Mouse (Mus musculus) forebrain, embryonic 11.5 days (tissue): ENCODE measurements around the gene Vps9d1. TPM values are rescaled to one million over a fixed set of nuclear protein-coding genes. Genes with fewer than 3 reads are reported as not detected.
"Not testable (repeated sequence)": the region's sequence is repeated elsewhere in the genome, so short reads cannot be mapped to it uniquely, and the experiment has no call there.

Experiments used
- ATAC-seq: fragments of 200-750 bp; cut with Nextera tagmentation; replicated peaks from 2 replicates; pipeline ENCODE4 v1.8.0; 2017; ENCODE audit warnings: moderate TSS enrichment; ENCODE audit not compliant: low FRiP score
- DNase-seq: peaks from one replicate; pipeline ENCODE4 v3.0.0-alpha.2; 2017; ENCODE audit warnings: low spot score
- H3K27ac ChIP-seq: fragments of 300-500 bp; sonication (generic); 2 replicates; pipeline ENCODE4 v1.5.1; 2014; ENCODE audit warnings: low read depth, low read length
- H3K27me3 ChIP-seq: fragments of 300-500 bp; sonication (generic); 2 replicates; pipeline ENCODE4 v1.6.1; 2014; ENCODE audit warnings: mild to moderate bottlenecking, low read length, mixed read lengths; ENCODE audit not compliant: control insufficient read depth, insufficient read depth
- H3K36me3 ChIP-seq: fragments of 300-500 bp; sonication (generic); 2 replicates; pipeline ENCODE4 v1.6.1; 2014; ENCODE audit warnings: mild to moderate bottlenecking, low read length, moderate library complexity, mixed read lengths; ENCODE audit not compliant: control insufficient read depth, insufficient read depth
- H3K4me1 ChIP-seq: fragments of 300-500 bp; sonication (generic); replicated peaks from 2 replicates; pipeline ENCODE4 v1.6.1; 2014; ENCODE audit warnings: low read length, mixed read lengths; ENCODE audit not compliant: control insufficient read depth, insufficient read depth
- H3K4me2 ChIP-seq: fragments of 300-500 bp; sonication (generic); 2 replicates; pipeline ENCODE4 v1.6.1; 2014; ENCODE audit warnings: low read depth, mild to moderate bottlenecking, low read length, moderate library complexity, mixed read lengths; ENCODE audit not compliant: severe bottlenecking
- H3K4me3 ChIP-seq: fragments of 300-500 bp; sonication (generic); 2 replicates; pipeline ENCODE4 v1.5.1; 2014; ENCODE audit warnings: low read depth, low read length
- H3K9ac ChIP-seq: fragments of 300-500 bp; sonication (generic); 2 replicates; pipeline ENCODE4 v1.6.1; 2014; ENCODE audit warnings: low read length
- H3K9me3 ChIP-seq: fragments of 300-500 bp; sonication (generic); 2 replicates; pipeline ENCODE4 v1.6.1; 2016; ENCODE audit warnings: low read length, mixed read lengths; ENCODE audit not compliant: control insufficient read depth
- WGBS: fragments of 180-500 bp; shearing (Covaris S2); extraction: QIAGEN DNeasy Blood & Tissue Kit; methylation state at CpG from one replicate; pipeline ENCODE4 v1.1.7; 2014; 5-methylcytosine and 5-hydroxymethylcytosine counted together
- polyA plus RNA-seq: library from polyadenylated mRNA; unstranded; fragments of >200 nt; fragmentation: Nextera tagmentation; extraction: Ambion mirVana; gene quantifications from 2 replicates; pipeline ENCODE4 v1.2.1, GENCODE M21; 2014

Vps9d1 gene
- polyA plus RNA-seq, 1 experiment from 2014 or later, result 27.3 TPM

DNA sequence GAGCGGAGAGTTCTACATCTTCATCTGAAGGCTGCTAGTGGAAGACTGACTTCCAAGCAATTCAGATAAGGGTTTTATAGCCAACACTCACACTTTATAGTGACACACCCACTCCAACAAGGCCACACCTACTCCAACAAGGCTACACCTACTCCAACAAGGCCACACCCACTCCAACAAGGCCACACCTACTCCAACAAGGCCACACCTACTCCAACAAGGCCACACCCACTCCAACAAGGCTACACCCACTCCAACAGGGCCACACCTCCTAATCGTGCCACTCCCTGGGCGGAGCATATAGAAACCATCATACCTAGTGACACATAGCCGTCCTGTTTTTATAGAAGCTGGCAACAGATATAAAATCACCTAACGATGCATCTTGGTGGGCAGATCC is 57.1 kb downstream of the Vps9d1 start:
- not testable (repeated sequence) for H3K36me3 ChIP-seq, ATAC-seq, H3K27ac ChIP-seq, H3K9me3 ChIP-seq, H3K4me3 ChIP-seq, DNase-seq, H3K4me1 ChIP-seq, H3K4me2 ChIP-seq, H3K9ac ChIP-seq, H3K27me3 ChIP-seq
- WGBS, result 80% methylated on average over 5 of the region's 5 CpGs

DNA sequence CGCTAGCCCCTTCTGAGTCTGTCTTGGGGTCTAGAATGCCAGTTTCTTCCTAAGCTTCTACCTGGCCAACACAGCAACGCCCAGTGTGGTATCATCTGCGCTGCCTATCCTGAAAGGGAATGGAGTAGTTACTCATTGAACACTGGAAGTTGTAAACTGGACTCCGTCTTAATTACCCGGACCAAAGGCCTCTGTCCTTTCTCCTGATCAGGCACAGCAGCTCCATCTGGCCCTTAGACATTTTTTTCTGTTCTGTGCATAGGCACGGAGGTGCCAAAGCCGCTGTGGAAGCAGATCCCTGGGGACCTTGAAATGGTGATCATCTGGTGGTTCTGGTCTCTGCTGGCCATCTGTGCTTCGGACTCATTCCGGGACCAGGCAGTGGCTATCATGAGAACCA is 60.4 kb downstream of the Vps9d1 start:
- Histone ChIP-seq H3K27ac (no peak overlapping the region), H3K9ac (no peak overlapping the region), H3K4me2 (no peak overlapping the region), H3K4me3 (no peak overlapping the region), H3K9me3 (no peaks in the 10 kb centered on the region), H3K4me1 (no peaks in the 10 kb centered on the region), H3K36me3 (no peaks in the 10 kb centered on the region), H3K27me3 (no peaks in the 10 kb centered on the region)
- DNase-seq (no peak), ATAC-seq (no peak)
- 93% methylated on average over 9 of the region's 9 CpGs for WGBS

Other genes starting within 250 kb of the Vps9d1 start
- gene Ankrd11, start 212.1 kb downstream of the Vps9d1 start, polyA plus RNA-seq, result 94.4 and 95.0 TPM in 2 replicates
- gene Spg7, start 191.4 kb downstream of the Vps9d1 start, polyA plus RNA-seq, result 43.5 and 52.6 TPM in 2 replicates
- 1,219 and 1,311 TPM in 2 replicates for gene Rpl13, start 152.0 kb downstream of the Vps9d1 start, polyA plus RNA-seq
- 0.19 TPM in 1 of 2 replicates, not detected in the other for gene Cpne7, start 137.0 kb downstream of the Vps9d1 start, polyA plus RNA-seq
- 2.9 and 4.3 TPM in 2 replicates for gene Sult5a1, start 96.0 kb downstream of the Vps9d1 start, polyA plus RNA-seq
- gene Dpep1, start 68.1 kb downstream of the Vps9d1 start, polyA plus RNA-seq, result 0.81 and 1.5 TPM in 2 replicates
- 117 and 126 TPM in 2 replicates for gene Chmp1a, start 41.6 kb downstream of the Vps9d1 start, polyA plus RNA-seq
- gene Spata33, start 41.5 kb downstream of the Vps9d1 start, polyA plus RNA-seq, result 5.9 and 6.0 TPM in 2 replicates
- 36.0 and 36.6 TPM in 2 replicates for gene Cdk10, start 29.5 kb downstream of the Vps9d1 start, polyA plus RNA-seq
- gene Spata2l, start 18.1 kb downstream of the Vps9d1 start, polyA plus RNA-seq, result 1.8 and 2.0 TPM in 2 replicates
- 25.1 and 26.5 TPM in 2 replicates for gene Zfp276, start 153 bp downstream of the Vps9d1 start, polyA plus RNA-seq
- 46.5 and 48.6 TPM in 2 replicates for gene Fanca, start 64.2 kb upstream of the Vps9d1 start, polyA plus RNA-seq
- 12.4 and 13.4 TPM in 2 replicates for gene Spire2, start 78.4 kb upstream of the Vps9d1 start, polyA plus RNA-seq
- gene Tcf25, start 119.4 kb upstream of the Vps9d1 start, polyA plus RNA-seq, result 166 and 186 TPM in 2 replicates
- gene Mc1r, start 152.8 kb upstream of the Vps9d1 start, polyA plus RNA-seq, result 0.16 and 0.31 TPM in 2 replicates
- gene Tubb3, start 157.1 kb upstream of the Vps9d1 start, polyA plus RNA-seq, result 556 and 641 TPM in 2 replicates
- gene Def8, start 169.2 kb upstream of the Vps9d1 start, polyA plus RNA-seq, result 46.3 and 48.1 TPM in 2 replicates
- 44.3 and 51.0 TPM in 2 replicates for gene Afg3l1, start 223.6 kb upstream of the Vps9d1 start, polyA plus RNA-seq